Mouse (Mus musculus): ENCODE measurements around the gene Rsbn1l.

Rsbn1l gene

GRCm38 (mm10) chr5:20904647-20905046, 51.6 kb downstream of the Rsbn1l start:
- DNase-seq (ENCODE audit: low read depth) = no peak

- peak; percentile 81 for DNase-seq (ENCODE audit: low read depth)
These were observed 58.6 kb downstream of the Rsbn1l start for GRCm38 (mm10) chr5:20897446-20898167.

- DNase-seq (ENCODE audit: low read depth) = no peak
These were observed 72.1 kb downstream of the Rsbn1l start for GRCm38 (mm10) chr5:20884036-20884620.

- peak; percentile 98 for DNase-seq (ENCODE audit: low read depth)
These were observed 74.0 kb downstream of the Rsbn1l start, which contains the start of the genes Phtf2 and Tmem60 for GRCm38 (mm10) chr5:20881915-20882800. Gene Phtf2, minus strand, starts transcription at chr5:20882124. Gene Tmem60, plus strand, starts transcription at chr5:20882191.

- DNase-seq (ENCODE audit: low read depth) = no peak
These were observed 75.1 kb downstream of the Rsbn1l start for GRCm38 (mm10) chr5:20880797-20881775.

- no peak for DNase-seq (ENCODE audit: low read depth)
These were observed 75.8 kb downstream of the Rsbn1l start for GRCm38 (mm10) chr5:20880386-20880785.

GRCm38 (mm10) chr5:20876934-20877426, 79.2 kb downstream of the Rsbn1l start:
- DNase-seq (ENCODE audit: low read depth) = no peak

- DNase-seq (ENCODE audit: low read depth) = no peak
These were observed 83.1 kb downstream of the Rsbn1l start for GRCm38 (mm10) chr5:20873146-20873545.

- DNase-seq (ENCODE audit: low read depth) = no peak
These were observed 90.9 kb downstream of the Rsbn1l start for GRCm38 (mm10) chr5:20865193-20865755.

- DNase-seq (ENCODE audit: low read depth) = no peak
These were observed 91.8 kb downstream of the Rsbn1l start for GRCm38 (mm10) chr5:20864216-20864969.

GRCm38 (mm10) chr5:20861901-20862300, 94.3 kb downstream of the Rsbn1l start:
- no peak for DNase-seq (ENCODE audit: low read depth)

- DNase-seq (ENCODE audit: low read depth) = no peak
These were observed 95.6 kb downstream of the Rsbn1l start for GRCm38 (mm10) chr5:20860565-20860964.

GRCm38 (mm10) chr5:20858404-20858803, 97.8 kb downstream of the Rsbn1l start:
- DNase-seq (ENCODE audit: low read depth) = no peak

- DNase-seq (ENCODE audit: low read depth) = no peak
These were observed 101.1 kb downstream of the Rsbn1l start for GRCm38 (mm10) chr5:20855066-20855465.

GRCm38 (mm10) chr5:20847010-20847409, 109.2 kb downstream of the Rsbn1l start:
- no peak for DNase-seq (ENCODE audit: low read depth)

GRCm38 (mm10) chr5:20843816-20844215, 112.4 kb downstream of the Rsbn1l start:
- DNase-seq (ENCODE audit: low read depth) = no peak

- no peak for DNase-seq (ENCODE audit: low read depth)
These were observed 112.8 kb downstream of the Rsbn1l start for GRCm38 (mm10) chr5:20843405-20843804.

All from c-Kit-positive CD71-positive TER-119-negative erythroid progenitor cells, embryonic 14.5 days (primary cell).